Mouse (Mus musculus) myocyte (in vitro differentiated cells): ENCODE results near the gene Lrrc8a.

Experiments used
- CEBPB ChIP-seq: IDR thresholded peaks from 2 replicates; pipeline ENCODE4 v1.6.1; 2011; ENCODE audit warnings: mild to moderate bottlenecking, moderate library complexity; ENCODE audit not compliant: poor library complexity, insufficient read depth, severe bottlenecking
- E2F4 ChIP-seq: IDR thresholded peaks from one replicate; pipeline ENCODE4 v1.6.1; 2011; ENCODE audit warnings: mild to moderate bottlenecking, control low read depth, moderate library complexity; ENCODE audit not compliant: insufficient read depth
- MAX ChIP-seq: IDR thresholded peaks from one replicate; pipeline ENCODE4 v1.6.1; 2011; ENCODE audit warnings: low read depth, mild to moderate bottlenecking, control low read depth
- MYOD1 ChIP-seq, 3 experiments: IDR thresholded peaks; one replicate each; pipeline ENCODE4 v1.6.1; 2011; ENCODE audit warnings: control low read depth in 2 of 3, low read depth in 2 of 3, mild to moderate bottlenecking in 2 of 3, moderate library complexity in 1 of 3; ENCODE audit not compliant: insufficient read length in 2 of 3, control insufficient read depth in 1 of 3
- MYOG ChIP-seq, 3 experiments: IDR thresholded peaks; one replicate each; pipeline ENCODE4 v1.6.1; 2011; ENCODE audit warnings: control low read depth in 2 of 3, low read depth in 2 of 3, mild to moderate bottlenecking in 2 of 3; ENCODE audit not compliant: insufficient read length in 2 of 3, control insufficient read depth in 1 of 3, insufficient read depth in 1 of 3
- POLR2A ChIP-seq: IDR thresholded peaks from one replicate; pipeline ENCODE4 v1.6.1; 2011; ENCODE audit warnings: low read depth, mild to moderate bottlenecking, control low read depth, moderate library complexity; ENCODE audit not compliant: insufficient read length
- POLR2AphosphoS2 ChIP-seq: IDR thresholded peaks from one replicate; pipeline ENCODE4 v1.6.1; 2011; ENCODE audit warnings: low read depth, control low read depth; ENCODE audit not compliant: insufficient read length
- REST ChIP-seq: IDR thresholded peaks from one replicate; pipeline ENCODE4 v1.6.1; 2011; ENCODE audit warnings: mild to moderate bottlenecking, control low read depth, moderate library complexity; ENCODE audit not compliant: insufficient read depth, insufficient read length
- SRF ChIP-seq: IDR thresholded peaks from one replicate; pipeline ENCODE4 v1.6.1; 2011; ENCODE audit warnings: low read depth; ENCODE audit not compliant: control insufficient read depth, insufficient read length
- TCF12 ChIP-seq: IDR thresholded peaks from one replicate; pipeline ENCODE4 v1.6.1; 2011; ENCODE audit warnings: mild to moderate bottlenecking, control low read depth; ENCODE audit not compliant: poor library complexity, insufficient read depth, severe bottlenecking
- TCF3 ChIP-seq: IDR thresholded peaks from one replicate; pipeline ENCODE4 v1.6.1; 2011; ENCODE audit warnings: low read depth, control low read depth; ENCODE audit not compliant: insufficient read length
- USF1 ChIP-seq: IDR thresholded peaks from one replicate; pipeline ENCODE4 v1.6.1; 2011; ENCODE audit warnings: low read depth, mild to moderate bottlenecking, control low read depth, moderate library complexity

- no peak for TF ChIP-seq POLR2A
- no peak for TF ChIP-seq TCF12
- no peak for TF ChIP-seq E2F4
- no peak for TF ChIP-seq MAX
- TF ChIP-seq REST, result no peak
- TF ChIP-seq MYOG (IDR thresholded peaks at IDR 0.05; ENCODE audit: control insufficient read depth in 1 of 3, insufficient read depth in 1 of 3, insufficient read length in 2 of 3, low read depth in 2 of 3), result no peak
- TF ChIP-seq MYOD1 (IDR thresholded peaks at IDR 0.05; ENCODE audit: control insufficient read depth in 1 of 3, insufficient read length in 2 of 3, low read depth in 2 of 3), result no peak
- no peak for TF ChIP-seq POLR2AphosphoS2
- TF ChIP-seq CEBPB, result no peak
- TF ChIP-seq TCF3, result no peak
- no peak for TF ChIP-seq USF1
- TF ChIP-seq SRF, result no peak
These were observed 19.3 kb downstream of the Lrrc8a start for GRCm38 (mm10) chr2:30256616-30257350.
